Mouse (Mus musculus): Measurements from ENCODE around the gene Dnajc28. TPM values are rescaled to one million over a fixed set of nuclear protein-coding genes. Genes with fewer than 3 reads are reported as not detected.
A peak's percentile ranks its signal among the peaks of the same experiment; 100 is the strongest.
"Not testable (repeated sequence)": the region's sequence is repeated elsewhere in the genome, so short reads cannot be mapped to it uniquely, and the experiment has no call there.

The Dnajc28 gene
- polyA plus RNA-seq, 1 experiment from 2014 or later: 3.3 TPM

DNA sequence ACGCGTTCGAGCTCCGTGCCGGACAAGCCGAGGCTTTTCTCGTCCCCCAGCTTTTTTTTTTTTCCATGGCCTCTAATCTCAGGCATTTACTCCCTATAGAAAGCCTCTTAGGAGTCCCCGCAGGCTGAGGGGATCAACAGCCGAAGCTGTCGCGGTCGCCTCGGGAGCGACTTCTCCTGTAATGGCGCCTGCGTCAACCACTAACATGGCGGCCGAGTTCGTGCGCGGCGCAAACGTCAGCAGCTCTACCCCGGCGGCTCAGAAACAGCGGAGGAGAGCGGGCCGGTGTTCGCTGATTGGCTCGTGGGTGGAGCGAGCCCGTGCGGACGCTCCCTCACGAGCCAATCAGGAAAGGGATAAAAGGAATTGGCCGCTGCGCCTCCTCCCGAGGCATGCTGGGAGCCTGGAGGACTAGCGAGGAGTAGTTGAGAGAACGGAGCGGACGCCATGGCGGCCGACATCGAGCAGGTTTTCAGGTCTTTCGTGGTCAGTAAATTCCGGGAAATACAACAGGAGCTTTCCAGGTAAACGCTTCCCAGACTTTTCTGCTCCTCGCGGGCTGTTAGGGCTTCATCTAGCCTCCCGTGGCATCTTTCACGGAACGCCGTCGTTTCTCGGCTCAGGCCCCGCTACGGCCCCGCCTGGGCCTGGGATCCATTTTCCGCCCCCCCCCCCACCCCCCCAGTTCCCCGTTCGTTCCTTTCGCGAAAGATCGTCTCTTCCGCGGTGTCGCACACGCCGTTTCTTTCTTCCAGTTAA, 28.8 kb upstream of the Dnajc28 start, which contains the start of gene Son:
Gene Son (plus strand): TSS at position 46 of the 759 bp plus-strand sequence.
- Histone ChIP-seq H3K36me3 (peaks cover 7% of the 10 kb centered on the region), H3K4me2 (peak within 1 kb of the TSS; percentile 97), H3K4me1 (peaks cover 9% of the 10 kb centered on the region), H3K4me3 (replicated peaks) (peak within 1 kb of the TSS; percentile 76), H3K9me3 (no peaks in the 10 kb centered on the region), H3K27ac (peak within 1 kb of the TSS; percentile 99), H3K9ac (peak within 1 kb of the TSS; percentile 89), H3K27me3 (replicated peaks) (no peaks in the 10 kb centered on the region)
- peak; percentile 95 for ATAC-seq (ENCODE audit: insufficient read depth, low FRiP score, low read depth)
- WGBS: under 1% methylated on average over 67 of the region's 70 CpGs

DNA sequence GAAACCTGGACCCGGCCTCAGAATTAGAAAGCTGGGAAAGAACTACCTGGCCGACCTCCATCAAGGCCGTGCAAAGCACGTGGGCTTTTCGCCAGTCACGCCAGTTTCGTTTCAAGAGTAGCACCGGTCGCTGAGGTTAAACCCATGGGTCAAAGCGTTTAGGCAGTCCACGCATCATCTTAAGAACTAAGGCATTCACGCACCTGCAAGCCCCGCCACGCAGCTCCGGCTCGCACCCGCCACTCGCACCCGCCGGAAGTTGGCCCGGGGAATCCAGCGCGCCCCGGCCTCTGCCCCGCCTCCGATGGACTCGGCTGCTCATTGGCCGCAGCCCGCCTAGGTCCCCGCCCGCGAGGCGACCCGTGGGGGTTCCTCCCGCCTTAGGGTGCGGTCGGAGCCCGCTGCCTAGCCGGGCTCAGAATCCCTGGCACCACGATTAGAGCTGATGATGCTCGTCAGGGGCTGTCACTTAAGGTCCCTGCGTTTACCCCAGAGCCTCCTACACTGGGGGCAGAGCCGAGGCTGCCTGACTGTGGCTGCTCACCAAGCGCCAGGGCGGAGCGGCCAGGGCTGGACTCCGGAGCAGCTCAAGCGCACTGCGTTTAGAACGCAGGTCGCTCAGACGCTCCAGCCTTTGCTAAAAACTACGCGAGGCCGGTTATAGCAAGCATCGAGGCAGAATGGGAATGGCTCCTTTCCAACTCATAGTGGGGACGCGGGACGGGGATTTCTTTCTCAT, 28.0 kb upstream of the Dnajc28 start, which contains the start of gene Gart:
Gene Gart (minus strand): TSS at position 272 of the 739 bp plus-strand sequence.
- Histone ChIP-seq H3K9me3 (no peaks in the 10 kb centered on the region), H3K27ac (peak within 1 kb of the TSS; percentile 99), H3K4me1 (peaks cover 3% of the 10 kb centered on the region; the same call in 1 of the 2 replicates), H3K4me2 (peak within 1 kb of the TSS; percentile 97), H3K4me3 (replicated peaks) (peak within 1 kb of the TSS; percentile 76), H3K36me3 (peaks cover 7% of the 10 kb centered on the region; the same call in 1 of the 2 replicates), H3K9ac (peak within 1 kb of the TSS; percentile 89), H3K27me3 (replicated peaks) (no peaks in the 10 kb centered on the region)
- under 1% methylated on average over 59 of the region's 59 CpGs for WGBS
- peak; percentile 93 for ATAC-seq (ENCODE audit: insufficient read depth, low FRiP score, low read depth)

DNA sequence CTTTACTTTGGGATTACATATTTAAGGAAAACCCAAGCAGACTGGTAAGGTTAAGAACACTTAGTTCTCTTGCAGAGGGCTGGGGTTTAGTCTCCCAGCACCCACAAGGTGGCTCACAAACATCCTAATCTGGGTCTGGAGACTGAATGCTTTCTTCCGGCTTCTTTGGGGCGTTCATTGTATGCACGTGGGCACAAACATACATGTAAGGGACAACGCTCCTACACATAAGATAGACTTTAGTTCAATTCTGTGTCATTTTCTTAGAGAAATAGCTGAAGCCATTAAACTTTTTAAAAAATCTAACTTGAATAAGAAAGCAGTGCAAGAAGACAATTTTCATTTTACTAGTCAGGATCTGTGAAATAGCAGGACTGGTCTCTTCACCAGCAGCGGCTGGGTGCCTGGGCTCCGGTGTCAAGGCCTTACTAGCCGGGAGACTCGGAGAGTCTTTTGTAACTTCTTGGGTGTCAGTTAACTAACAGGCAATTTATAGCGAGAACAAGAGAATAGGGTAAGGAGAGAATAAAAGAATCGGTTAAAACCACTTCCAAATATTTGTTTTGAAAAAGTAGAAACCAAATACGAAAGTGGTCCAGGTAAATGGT, 27.3 kb upstream of the Dnajc28 start:
- H3K4me3 ChIP-seq (replicated peaks): peak overlapping the region; percentile 76
- ATAC-seq (ENCODE audit: insufficient read depth, low FRiP score, low read depth): no peak
- no peaks in the 10 kb centered on the region for H3K27me3 ChIP-seq (replicated peaks)
- peak overlapping the region; percentile 97 for H3K4me2 ChIP-seq
- peak overlapping the region; percentile 69; the same call in 1 of the 2 replicates for H3K9ac ChIP-seq
- peaks cover 11% of the 10 kb centered on the region for H3K36me3 ChIP-seq
- 1% methylated on average over 11 of the region's 11 CpGs for WGBS
- peaks cover 3% of the 10 kb centered on the region; the same call in 1 of the 2 replicates for H3K4me1 ChIP-seq
- H3K27ac ChIP-seq: peak overlapping the region; percentile 99; the same call in 1 of the 2 replicates
- no peaks in the 10 kb centered on the region for H3K9me3 ChIP-seq

DNA sequence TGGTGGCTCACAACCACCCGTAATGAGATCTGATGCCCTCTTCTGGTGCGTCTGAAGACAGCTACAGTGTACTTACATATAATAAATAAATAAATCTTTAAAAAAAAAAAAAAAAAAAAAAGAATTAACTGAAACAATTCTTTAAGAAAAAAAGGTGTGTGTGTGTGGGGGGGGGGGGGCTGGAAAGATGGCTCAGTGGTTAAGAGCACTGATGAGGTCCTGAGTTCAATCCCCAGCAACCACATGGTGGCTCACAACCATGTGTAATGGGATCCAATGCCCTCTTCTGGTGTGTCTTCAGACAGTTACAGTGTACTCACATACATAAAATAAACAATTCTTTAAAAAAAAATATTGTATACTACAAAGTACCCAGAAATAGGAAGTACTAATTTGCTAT, 26.6 kb upstream of the Dnajc28 start:
- not testable (repeated sequence) for H3K27me3 ChIP-seq (replicated peaks); H3K4me2 ChIP-seq; H3K9me3 ChIP-seq; H3K9ac ChIP-seq; H3K4me1 ChIP-seq; ATAC-seq (ENCODE audit: insufficient read depth, low FRiP score, low read depth); H3K4me3 ChIP-seq (replicated peaks); H3K27ac ChIP-seq
- peaks cover 14% of the 10 kb centered on the region for H3K36me3 ChIP-seq
- WGBS: 64% methylated on average over 1 of the region's 2 CpGs

DNA sequence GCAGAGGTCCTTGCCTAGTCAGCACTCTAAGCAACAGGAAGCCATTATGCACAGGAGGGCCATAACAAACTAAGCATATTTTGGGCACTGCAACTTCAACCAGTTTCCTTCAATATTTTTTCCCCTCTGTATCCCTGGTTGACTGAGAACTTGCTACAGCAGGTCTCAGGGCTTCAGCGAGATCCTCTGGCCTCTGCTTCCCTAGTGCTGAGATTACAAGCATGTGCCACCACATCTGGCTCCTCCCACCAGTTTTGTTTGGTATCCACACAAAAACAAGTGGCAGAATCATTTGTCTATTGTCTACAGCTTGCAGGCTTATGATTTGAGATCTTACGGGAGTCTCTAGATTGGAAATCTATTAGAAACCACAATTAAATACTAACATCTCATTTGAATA, 26.1 kb upstream of the Dnajc28 start:
- peaks cover 3% of the 10 kb centered on the region; the same call in 1 of the 2 replicates for H3K4me1 ChIP-seq
- no peaks in the 10 kb centered on the region for H3K27me3 ChIP-seq (replicated peaks)
- no peaks in the 10 kb centered on the region for H3K9me3 ChIP-seq
- H3K27ac ChIP-seq: no peak overlapping the region
- no peak overlapping the region for H3K4me3 ChIP-seq (replicated peaks)
- 82% methylated on average over 2 of the region's 2 CpGs for WGBS
- H3K4me2 ChIP-seq: no peak overlapping the region
- peaks cover 18% of the 10 kb centered on the region for H3K36me3 ChIP-seq
- no peak for ATAC-seq (ENCODE audit: insufficient read depth, low FRiP score, low read depth)
- no peak overlapping the region for H3K9ac ChIP-seq

DNA sequence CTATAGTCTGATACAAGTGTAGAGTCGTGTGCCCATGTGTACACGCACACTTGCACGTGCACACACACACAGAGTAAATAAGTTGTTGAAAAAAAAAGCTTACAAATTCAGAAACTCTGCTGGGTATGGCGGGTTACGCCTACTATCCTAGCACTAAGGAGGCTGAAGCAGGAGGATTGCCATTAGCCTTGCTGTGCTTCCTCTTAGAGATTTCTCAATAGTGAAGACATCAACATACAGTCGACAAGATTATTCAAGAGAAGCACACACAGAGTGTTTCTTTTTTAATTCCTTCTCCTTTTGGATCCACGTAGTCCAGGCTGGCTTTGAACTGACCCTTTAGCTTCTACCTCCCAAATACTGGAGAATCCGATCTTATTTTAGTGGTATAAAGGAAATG, 21.3 kb upstream of the Dnajc28 start:
- no peaks in the 10 kb centered on the region for H3K9me3 ChIP-seq
- H3K4me3 ChIP-seq (replicated peaks): no peak overlapping the region
- H3K27ac ChIP-seq: no peak overlapping the region
- no peaks in the 10 kb centered on the region for H3K4me1 ChIP-seq
- 93% methylated on average over 8 of the region's 8 CpGs for WGBS
- ATAC-seq (ENCODE audit: insufficient read depth, low FRiP score, low read depth): no peak
- no peak overlapping the region for H3K9ac ChIP-seq
- H3K4me2 ChIP-seq: no peak overlapping the region
- H3K36me3 ChIP-seq: peaks cover 55% of the 10 kb centered on the region
- H3K27me3 ChIP-seq (replicated peaks): no peaks in the 10 kb centered on the region

DNA sequence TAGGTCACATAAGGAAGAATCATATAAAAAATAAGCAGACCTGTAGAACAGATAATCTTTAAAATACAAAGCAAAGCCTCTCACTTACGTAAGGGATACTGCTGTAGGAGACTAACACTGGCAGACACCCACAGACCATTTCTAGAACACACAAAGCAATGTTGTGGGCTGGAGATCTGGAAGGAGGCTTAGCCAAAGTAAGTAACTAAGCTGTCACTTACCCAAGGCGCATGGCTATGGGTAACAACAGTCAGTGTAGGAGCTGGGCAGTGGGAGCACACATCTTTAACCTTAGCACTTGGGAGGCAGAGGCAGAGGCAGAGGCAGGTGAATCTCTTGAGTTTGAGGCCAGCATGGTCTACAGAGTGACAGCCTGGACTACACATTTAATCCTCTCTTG, 20.8 kb upstream of the Dnajc28 start:
- H3K9me3 ChIP-seq: no peaks in the 10 kb centered on the region
- H3K27me3 ChIP-seq (replicated peaks): no peaks in the 10 kb centered on the region
- H3K27ac ChIP-seq: no peak overlapping the region
- WGBS: 92% methylated on average over 2 of the region's 2 CpGs
- no peak for ATAC-seq (ENCODE audit: insufficient read depth, low FRiP score, low read depth)
- H3K4me1 ChIP-seq: no peaks in the 10 kb centered on the region
- no peak overlapping the region for H3K9ac ChIP-seq
- H3K4me3 ChIP-seq (replicated peaks): no peak overlapping the region
- no peak overlapping the region for H3K4me2 ChIP-seq
- peaks cover 59% of the 10 kb centered on the region for H3K36me3 ChIP-seq

DNA sequence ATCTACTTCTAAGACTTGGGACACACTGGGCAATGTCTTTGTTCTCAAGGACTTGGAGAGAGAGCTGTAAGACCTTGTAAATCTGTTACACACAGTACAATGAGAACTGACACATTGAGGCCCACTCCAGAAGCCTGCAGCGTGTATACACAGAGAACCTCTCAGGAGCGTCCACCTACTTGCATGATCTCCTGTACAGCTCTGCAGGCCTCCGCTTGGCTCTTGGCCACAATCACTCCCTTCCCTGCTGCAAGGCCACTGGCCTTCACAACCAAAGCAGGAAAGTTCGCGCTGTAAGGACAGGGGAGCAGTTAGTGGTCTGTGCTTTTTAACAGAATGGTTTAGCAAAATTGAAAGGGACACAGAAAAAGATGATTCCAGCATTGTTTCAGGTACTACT, 20.3 kb upstream of the Dnajc28 start:
- Histone ChIP-seq H3K9ac (no peak overlapping the region), H3K27me3 (replicated peaks) (no peaks in the 10 kb centered on the region), H3K4me1 (no peaks in the 10 kb centered on the region), H3K27ac (no peak overlapping the region), H3K4me3 (replicated peaks) (no peak overlapping the region), H3K9me3 (no peaks in the 10 kb centered on the region), H3K36me3 (peaks cover 59% of the 10 kb centered on the region), H3K4me2 (no peak overlapping the region)
- WGBS: 89% methylated on average over 5 of the region's 5 CpGs
- ATAC-seq (ENCODE audit: insufficient read depth, low FRiP score, low read depth): no peak

DNA sequence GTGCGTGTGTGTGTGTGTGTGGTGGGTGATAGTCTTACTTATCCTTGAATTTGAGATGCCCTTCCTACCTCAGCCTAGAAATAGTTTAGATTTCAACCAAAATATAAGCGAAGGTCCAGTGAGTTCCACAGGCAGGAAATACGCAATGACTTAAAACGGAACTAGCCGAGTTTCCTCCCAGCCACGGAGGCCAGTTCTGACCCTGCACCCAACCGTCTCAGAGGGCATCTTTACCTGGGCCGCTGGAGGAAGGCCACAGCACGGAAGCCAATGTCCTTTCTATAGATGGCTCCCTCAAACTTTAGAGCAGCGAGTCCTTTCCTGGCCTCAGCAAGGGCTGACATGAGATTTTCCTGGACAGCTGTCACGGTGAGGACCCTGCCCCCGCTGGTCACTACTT, 14.8 kb upstream of the Dnajc28 start:
- H3K27ac ChIP-seq: no peak overlapping the region
- no peak overlapping the region for H3K4me2 ChIP-seq
- no peaks in the 10 kb centered on the region for H3K27me3 ChIP-seq (replicated peaks)
- no peak overlapping the region for H3K4me3 ChIP-seq (replicated peaks)
- no peaks in the 10 kb centered on the region for H3K4me1 ChIP-seq
- peaks cover 54% of the 10 kb centered on the region for H3K36me3 ChIP-seq
- H3K9ac ChIP-seq: no peak overlapping the region
- WGBS: 84% methylated on average over 12 of the region's 12 CpGs
- no peaks in the 10 kb centered on the region for H3K9me3 ChIP-seq
- no peak for ATAC-seq (ENCODE audit: insufficient read depth, low FRiP score, low read depth)

DNA sequence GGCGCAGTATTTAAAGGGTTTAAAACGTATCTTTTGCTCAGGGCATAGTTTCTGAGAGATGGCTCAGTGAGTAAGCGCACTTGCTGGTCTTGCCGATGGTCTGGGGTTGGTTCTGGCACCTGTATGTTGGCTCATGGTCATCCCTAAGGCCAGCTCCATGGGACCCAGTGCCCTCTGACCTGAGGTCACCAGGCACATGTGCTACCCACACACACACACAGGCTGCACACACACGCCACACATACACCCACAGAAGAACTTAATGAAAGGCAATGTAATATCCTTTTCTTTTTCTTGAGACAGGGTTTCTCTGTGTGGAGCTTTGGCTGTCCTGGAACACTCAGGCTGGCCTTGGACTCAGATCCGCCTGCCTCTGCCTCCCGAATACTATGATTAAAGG, 14.1 kb upstream of the Dnajc28 start:
- H3K9me3 ChIP-seq: no peaks in the 10 kb centered on the region
- H3K9ac ChIP-seq: no peak overlapping the region
- peaks cover 56% of the 10 kb centered on the region for H3K36me3 ChIP-seq
- no peak overlapping the region for H3K27ac ChIP-seq
- no peaks in the 10 kb centered on the region for H3K4me1 ChIP-seq
- 94% methylated on average over 7 of the region's 7 CpGs for WGBS
- ATAC-seq (ENCODE audit: insufficient read depth, low FRiP score, low read depth): no peak
- H3K4me2 ChIP-seq: no peak overlapping the region
- no peak overlapping the region for H3K4me3 ChIP-seq (replicated peaks)
- H3K27me3 ChIP-seq (replicated peaks): no peaks in the 10 kb centered on the region

DNA sequence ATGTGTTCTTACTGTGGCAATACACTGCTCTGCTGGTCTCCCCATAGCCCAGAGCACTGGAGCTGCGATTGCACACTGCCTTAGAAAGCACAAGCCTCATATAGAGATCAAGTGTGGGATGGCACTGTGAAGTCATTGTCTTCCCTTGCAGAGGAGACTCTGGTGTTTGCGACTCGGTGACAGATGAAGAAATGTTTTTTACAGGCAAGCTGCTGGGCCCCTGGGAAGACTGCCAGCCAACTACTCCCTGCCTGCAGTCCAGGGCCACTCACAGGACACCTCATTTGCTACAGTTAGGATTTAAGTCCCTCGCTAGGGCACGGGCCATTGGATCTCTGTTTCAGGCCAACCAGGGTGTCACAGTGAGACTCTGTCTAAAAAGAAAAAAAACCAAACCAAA, 13.6 kb upstream of the Dnajc28 start:
- H3K36me3 ChIP-seq: peaks cover 55% of the 10 kb centered on the region
- ATAC-seq (ENCODE audit: insufficient read depth, low FRiP score, low read depth): no peak
- H3K4me3 ChIP-seq (replicated peaks): no peak overlapping the region
- WGBS: 84% methylated on average over 5 of the region's 5 CpGs
- H3K27ac ChIP-seq: no peak overlapping the region
- no peak overlapping the region for H3K9ac ChIP-seq
- no peaks in the 10 kb centered on the region for H3K27me3 ChIP-seq (replicated peaks)
- H3K4me2 ChIP-seq: no peak overlapping the region
- H3K4me1 ChIP-seq: no peaks in the 10 kb centered on the region
- H3K9me3 ChIP-seq: no peaks in the 10 kb centered on the region

DNA sequence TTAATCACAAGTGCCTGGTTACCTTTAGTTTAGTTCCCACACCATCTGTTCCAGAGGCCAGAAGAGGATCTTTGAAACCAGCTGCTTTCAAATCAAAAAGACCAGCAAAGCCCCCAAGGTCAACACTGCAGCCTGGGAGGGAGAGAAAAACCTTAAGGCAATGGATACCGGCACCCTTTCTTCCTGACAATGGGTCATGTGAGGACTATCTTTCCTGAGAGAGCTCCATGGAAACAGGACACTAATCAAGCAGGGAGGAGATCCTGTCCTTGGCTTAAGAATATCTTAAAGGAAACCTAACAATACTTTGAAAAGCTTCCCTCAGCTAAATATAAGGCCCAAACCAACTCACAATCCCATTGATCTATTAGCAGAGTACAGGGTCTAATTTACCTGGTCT, 11.8 kb upstream of the Dnajc28 start:
- H3K4me1 ChIP-seq: no peaks in the 10 kb centered on the region
- 0 out of 2 replicates have a peak overlapping the region, but pooled peaks have one; percentile 5 for H3K27ac ChIP-seq
- H3K9me3 ChIP-seq: no peaks in the 10 kb centered on the region
- H3K9ac ChIP-seq: no peak overlapping the region
- no peak for ATAC-seq (ENCODE audit: insufficient read depth, low FRiP score, low read depth)
- peaks cover 47% of the 10 kb centered on the region; the same call in 1 of the 2 replicates for H3K36me3 ChIP-seq
- no peaks in the 10 kb centered on the region for H3K27me3 ChIP-seq (replicated peaks)
- H3K4me2 ChIP-seq: no peak overlapping the region
- 68% methylated on average over 1 of the region's 1 CpGs for WGBS
- no peak overlapping the region for H3K4me3 ChIP-seq (replicated peaks)

Measured in stomach, embryonic 15.5 days (tissue).